Mouse (Mus musculus) G1E (cell line): ENCODE results near the gene Nedd1. TPM values are rescaled to one million over a fixed set of nuclear protein-coding genes. Genes with fewer than 3 reads are reported as not detected.

Source experiments
- ATAC-seq: 2 replicates; pipeline ENCODE4 v1.8.0; 2016; ENCODE audit warnings: mild to moderate bottlenecking; ENCODE audit not compliant: insufficient number of reproducible peaks, poor library complexity, low FRiP score, severe bottlenecking; ENCODE audit errors: extremely low read depth
- DNase-seq: peaks from one replicate; pipeline ENCODE4 v3.0.0; 2012; ENCODE audit warnings: low spot score
- H3K27me3 ChIP-seq: 2 replicates; pipeline ENCODE4 v1.6.1; 2012; ENCODE audit warnings: mild to moderate bottlenecking, low read length, inconsistent platforms; ENCODE audit not compliant: insufficient read depth
- H3K36me3 ChIP-seq: replicated peaks from 2 replicates; pipeline ENCODE3; 2012; ENCODE audit warnings: mild to moderate bottlenecking, inconsistent platforms
- H3K4me1 ChIP-seq: 2 replicates; pipeline ENCODE4 v1.6.1; 2012; ENCODE audit warnings: low read depth, low read length, inconsistent platforms, mixed read lengths; ENCODE audit not compliant: insufficient read depth
- H3K4me3 ChIP-seq: 2 replicates; pipeline ENCODE4 v1.5.1; 2012; ENCODE audit warnings: low read depth, mild to moderate bottlenecking, inconsistent platforms, low read length, moderate library complexity, mixed read lengths
- H3K9me3 ChIP-seq: replicated peaks from 2 replicates; pipeline ENCODE4 v1.6.1; 2012; ENCODE audit warnings: inconsistent platforms
- CTCF ChIP-seq: IDR thresholded peaks from 2 replicates; pipeline ENCODE4 v1.5.1; 2012; ENCODE audit warnings: low read depth, low read length, inconsistent platforms, mixed read lengths
- GATA1 ChIP-seq: IDR thresholded peaks from 2 replicates; pipeline ENCODE4 v1.6.1; 2012; ENCODE audit warnings: borderline replicate concordance, low read length, inconsistent platforms, mixed read lengths
- GATA2 ChIP-seq: IDR thresholded peaks from 2 replicates; pipeline ENCODE4 v1.6.1; 2012; ENCODE audit warnings: low read depth, low read length, inconsistent platforms, borderline replicate concordance
- POLR2AphosphoS5 ChIP-seq: IDR thresholded peaks from 2 replicates; pipeline ENCODE4 v1.6.1; 2012; ENCODE audit warnings: low read depth, low read length, inconsistent platforms; ENCODE audit not compliant: insufficient replicate concordance
- TAL1 ChIP-seq: conservative IDR thresholded peaks from 2 replicates; pipeline ENCODE4 v1.6.1; 2012; ENCODE audit warnings: low read depth, low read length, inconsistent platforms, mixed read lengths
- polyA plus RNA-seq: library from polyadenylated mRNA; stranded (reverse); fragments of >175 nt; gene quantifications from 2 replicates; pipeline ENCODE4 v1.2.3, GENCODE M21; 2012
- total RNA-seq, 2 experiments: library from RNA; stranded (forward) in 1 of 2; stranded (reverse) in 1 of 2; fragments of 200-1000 nt in 1 of 2; fragments of >200 nt in 1 of 2; fragmentation: Nextera tagmentation in 1 of 2; gene quantifications; 2 replicates each; pipeline ENCODE4 v1.2.3; 2014 to 2017

Gene Nedd1
- total and polyA plus RNA-seq, 3 experiments = 21.5 to 39.7 (median 39.2) TPM

DNA sequence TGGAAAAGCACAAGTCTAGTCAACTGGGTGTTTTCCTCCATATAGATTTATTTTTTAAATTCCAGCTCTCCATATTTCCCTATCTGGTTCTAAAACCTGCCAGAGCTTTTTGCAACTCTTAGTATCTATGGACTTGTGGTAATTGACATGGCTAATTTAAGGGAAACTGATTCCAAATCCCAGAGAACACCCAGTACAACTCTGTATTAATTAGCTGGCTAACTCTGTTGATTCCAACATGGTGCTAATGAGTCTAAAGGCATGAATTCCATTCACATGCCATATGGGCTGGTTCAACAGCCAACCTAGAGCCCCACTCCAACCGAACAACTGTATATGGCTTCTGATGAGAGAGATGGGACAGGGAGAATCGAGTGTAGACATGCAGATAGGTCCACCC lies 74.5 kb downstream of the Nedd1 start:
- Histone ChIP-seq H3K4me3 (no peak overlapping the region), H3K4me1 (no peaks in the 10 kb centered on the region), H3K27me3 (no peaks in the 10 kb centered on the region), H3K36me3 (no peaks in the 10 kb centered on the region), H3K9me3 (no peaks in the 10 kb centered on the region)
- TF ChIP-seq TAL1 (no peak), GATA2 (no peak), GATA1 (no peak), CTCF (no peak), POLR2AphosphoS5 (no peak)
- ATAC-seq = no peak
- DNase-seq = no peak

DNA sequence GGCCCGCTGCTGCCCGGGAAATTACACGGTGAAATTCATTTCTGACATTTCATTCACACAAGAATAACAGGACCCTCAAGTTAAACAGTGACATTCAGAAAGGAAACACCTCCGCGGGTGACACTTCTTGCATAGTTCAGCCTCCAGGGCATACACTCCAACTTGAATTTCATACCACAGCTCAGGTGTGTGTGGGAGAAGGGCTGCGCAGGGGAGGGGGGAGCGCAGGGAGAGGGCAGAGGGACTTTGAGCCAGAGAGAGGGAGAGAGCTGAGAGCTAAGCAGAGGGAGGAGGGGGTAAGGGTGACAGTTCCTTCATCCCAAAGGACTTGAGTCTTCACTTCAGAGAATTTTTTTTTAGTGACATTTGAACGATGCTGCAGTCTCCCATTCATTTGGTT lies 78.2 kb downstream of the Nedd1 start:
- no peak for DNase-seq
- H3K27me3 ChIP-seq = no peaks in the 10 kb centered on the region
- no peaks in the 10 kb centered on the region for H3K36me3 ChIP-seq
- no peaks in the 10 kb centered on the region for H3K4me1 ChIP-seq
- H3K4me3 ChIP-seq = no peak overlapping the region
- no peaks in the 10 kb centered on the region for H3K9me3 ChIP-seq
- TF ChIP-seq TAL1 (no peak), POLR2AphosphoS5 (no peak), GATA1 (no peak), GATA2 (no peak), CTCF (no peak)
- no peak for ATAC-seq

DNA sequence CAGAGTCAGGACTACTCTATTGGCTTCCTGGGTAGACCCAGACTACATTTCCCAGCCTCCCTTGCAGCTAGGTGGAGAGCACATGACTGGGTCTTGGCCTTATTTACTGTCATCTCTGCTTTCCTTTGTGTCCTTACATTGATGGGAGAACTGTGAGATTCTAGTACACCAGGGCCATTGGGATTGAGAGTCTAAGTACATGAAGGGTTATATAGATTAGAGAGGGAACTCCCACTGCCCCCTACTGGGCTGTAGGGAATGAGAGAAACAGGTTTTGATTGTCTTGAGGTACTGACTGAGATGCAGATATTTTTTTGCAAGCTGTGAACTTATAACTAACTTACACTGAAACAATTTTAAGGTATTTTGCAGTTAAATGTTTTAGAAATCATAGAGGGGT lies 81.2 kb downstream of the Nedd1 start:
- H3K4me3 ChIP-seq = no peak overlapping the region
- no peaks in the 10 kb centered on the region for H3K4me1 ChIP-seq
- no peaks in the 10 kb centered on the region for H3K36me3 ChIP-seq
- H3K9me3 ChIP-seq = no peaks in the 10 kb centered on the region
- DNase-seq (no peak), ATAC-seq (no peak)
- H3K27me3 ChIP-seq = no peaks in the 10 kb centered on the region
- TF ChIP-seq POLR2AphosphoS5 (no peak), CTCF (no peak), GATA1 (no peak), TAL1 (no peak), GATA2 (no peak)
